Mouse (Mus musculus) heart, embryonic 16.5 days (tissue): ENCODE measurements around the gene Stk17b. TPM values are rescaled to one million over a fixed set of nuclear protein-coding genes. Genes with fewer than 3 reads are reported as not detected.
"Not testable (repeated sequence)": the region's sequence is repeated elsewhere in the genome, so short reads cannot be mapped to it uniquely, and the experiment has no call there.

Source experiments
- ATAC-seq: fragments of 200-750 bp; cut with Nextera tagmentation; replicated peaks from 2 replicates; pipeline ENCODE4 v1.8.0; 2017; ENCODE audit warnings: moderate number of reproducible peaks; ENCODE audit not compliant: insufficient read depth, low FRiP score; ENCODE audit errors: extremely low read depth
- H3K27ac ChIP-seq: fragments of 300-500 bp; sonication (generic); 2 replicates; pipeline ENCODE4 v1.5.1; 2014; ENCODE audit warnings: mild to moderate bottlenecking, low read length, control low read depth, moderate library complexity
- H3K27me3 ChIP-seq: fragments of 300-500 bp; sonication (generic); 2 replicates; pipeline ENCODE4 v1.6.1; 2014; ENCODE audit warnings: low read length, mixed read lengths; ENCODE audit not compliant: control insufficient read depth, insufficient read depth
- H3K36me3 ChIP-seq: fragments of 300-500 bp; sonication (generic); 2 replicates; pipeline ENCODE4 v1.6.1; 2014; ENCODE audit not compliant: control insufficient read depth, insufficient read depth
- H3K4me1 ChIP-seq: fragments of 300-500 bp; sonication (generic); 2 replicates; pipeline ENCODE4 v1.6.1; 2014; ENCODE audit warnings: low read length, mixed read lengths; ENCODE audit not compliant: control insufficient read depth, insufficient read depth
- H3K4me2 ChIP-seq: fragments of 300-500 bp; sonication (generic); 2 replicates; pipeline ENCODE4 v1.6.1; 2014; ENCODE audit warnings: low read depth, mild to moderate bottlenecking, control low read depth, low read length
- H3K4me3 ChIP-seq: fragments of 300-500 bp; sonication (generic); 2 replicates; pipeline ENCODE4 v1.5.1; 2014; ENCODE audit warnings: mild to moderate bottlenecking, control low read depth, low read length
- H3K9ac ChIP-seq: fragments of 300-500 bp; sonication (generic); 2 replicates; pipeline ENCODE4 v1.6.1; 2014; ENCODE audit warnings: low read length, control low read depth
- H3K9me3 ChIP-seq: fragments of 300-500 bp; sonication (generic); replicated peaks from 2 replicates; pipeline ENCODE4 v1.6.1; 2016; ENCODE audit warnings: low read length; ENCODE audit not compliant: control insufficient read depth
- WGBS: fragments of 180-500 bp; shearing (Covaris S2); extraction: QIAGEN DNeasy Blood & Tissue Kit; methylation state at CpG from one replicate; pipeline ENCODE4 v1.1.7; 2014; 5-methylcytosine and 5-hydroxymethylcytosine counted together
- polyA plus RNA-seq: library from polyadenylated mRNA; unstranded; fragments of >200 nt; fragmentation: Nextera tagmentation; extraction: Ambion mirVana; gene quantifications from 2 replicates; pipeline ENCODE4 v1.2.1, GENCODE M21; 2015

Gene Stk17b
- polyA plus RNA-seq, 1 experiment from 2014 or later, result 20.2 TPM

- not testable (repeated sequence) for H3K27ac ChIP-seq, H3K4me1 ChIP-seq, H3K36me3 ChIP-seq, H3K9me3 ChIP-seq, H3K4me2 ChIP-seq, H3K27me3 ChIP-seq, ATAC-seq, H3K9ac ChIP-seq, H3K4me3 ChIP-seq
- WGBS, result 90% methylated on average over 1 of the region's 1 CpGs
These were observed 35.1 kb downstream of the Stk17b start for GRCm38 (mm10) chr1:53749881-53750385.

GRCm38 (mm10) chr1:53748571-53748970, 36.5 kb downstream of the Stk17b start:
- no peak overlapping the region for H3K4me3 ChIP-seq
- no peaks in the 10 kb centered on the region for H3K9me3 ChIP-seq
- H3K27ac ChIP-seq, result no peak overlapping the region
- H3K4me2 ChIP-seq, result no peak overlapping the region
- H3K9ac ChIP-seq, result no peak overlapping the region
- no peak for ATAC-seq
- WGBS, result 46% methylated on average over 9 of the region's 11 CpGs
- no peaks in the 10 kb centered on the region for H3K27me3 ChIP-seq
- H3K36me3 ChIP-seq, result no peaks in the 10 kb centered on the region
- no peaks in the 10 kb centered on the region for H3K4me1 ChIP-seq

- 74% methylated on average over 5 of the region's 5 CpGs for WGBS
- H3K27ac ChIP-seq, result no peak overlapping the region
- no peak overlapping the region for H3K4me3 ChIP-seq
- H3K4me1 ChIP-seq, result no peaks in the 10 kb centered on the region
- H3K9me3 ChIP-seq, result no peaks in the 10 kb centered on the region
- no peak for ATAC-seq
- H3K27me3 ChIP-seq, result no peaks in the 10 kb centered on the region
- H3K9ac ChIP-seq, result no peak overlapping the region
- H3K4me2 ChIP-seq, result no peak overlapping the region
- H3K36me3 ChIP-seq, result no peaks in the 10 kb centered on the region
These were observed 39.0 kb downstream of the Stk17b start for GRCm38 (mm10) chr1:53746001-53746400.

DNA sequence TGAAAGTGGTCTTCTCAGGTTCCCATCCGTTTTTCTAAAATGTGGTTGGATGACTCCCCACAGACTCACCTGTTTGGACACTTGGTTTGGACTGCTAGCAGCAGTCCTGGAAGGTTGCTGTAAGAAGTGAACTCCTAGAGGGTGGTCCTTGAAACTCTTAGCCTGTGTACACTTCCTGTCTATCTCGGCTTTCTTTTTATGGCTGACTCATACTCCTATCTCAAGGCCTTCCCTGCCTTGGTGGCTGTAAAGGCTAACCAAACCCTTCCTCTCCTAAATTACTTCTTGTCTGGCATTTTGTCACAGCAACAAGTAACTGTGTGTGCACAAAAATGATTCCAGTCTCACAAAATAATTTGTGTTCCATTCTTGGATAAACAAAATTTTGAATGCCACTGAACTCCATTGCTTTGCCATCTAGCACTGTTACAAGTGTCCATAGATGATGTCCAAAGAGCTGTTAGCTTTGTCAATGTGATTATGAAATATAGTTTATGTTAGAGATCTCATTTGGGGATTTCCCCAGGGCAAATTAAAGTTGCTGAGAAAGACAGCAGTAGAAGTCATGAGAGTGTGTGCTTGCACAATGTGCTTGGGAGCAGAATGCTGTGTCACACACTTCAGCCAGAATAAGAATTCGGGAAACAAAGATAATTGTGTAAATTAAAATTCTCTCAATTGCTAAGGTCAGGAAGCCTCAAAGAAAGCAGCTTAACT, 43.1 kb downstream of the Stk17b start:
- ATAC-seq, result no peak
- H3K9ac ChIP-seq, result no peak overlapping the region
- no peak overlapping the region for H3K4me2 ChIP-seq
- H3K36me3 ChIP-seq, result no peaks in the 10 kb centered on the region
- no peaks in the 10 kb centered on the region for H3K9me3 ChIP-seq
- WGBS, result 71% methylated on average over 3 of the region's 3 CpGs
- no peak overlapping the region for H3K4me3 ChIP-seq
- no peak overlapping the region for H3K27ac ChIP-seq
- no peaks in the 10 kb centered on the region for H3K4me1 ChIP-seq
- H3K27me3 ChIP-seq, result no peaks in the 10 kb centered on the region

GRCm38 (mm10) chr1:53740777-53741336, 44.2 kb downstream of the Stk17b start:
- H3K4me1 ChIP-seq, result no peaks in the 10 kb centered on the region
- no peak for ATAC-seq
- no peak overlapping the region for H3K4me2 ChIP-seq
- H3K4me3 ChIP-seq, result no peak overlapping the region
- no peaks in the 10 kb centered on the region for H3K9me3 ChIP-seq
- H3K27ac ChIP-seq, result no peak overlapping the region
- H3K27me3 ChIP-seq, result no peaks in the 10 kb centered on the region
- 81% methylated on average over 4 of the region's 4 CpGs for WGBS
- H3K36me3 ChIP-seq, result no peaks in the 10 kb centered on the region
- H3K9ac ChIP-seq, result no peak overlapping the region

GRCm38 (mm10) chr1:53740077-53740776, 44.8 kb downstream of the Stk17b start:
- 69% methylated on average over 3 of the region's 4 CpGs for WGBS
- not testable (repeated sequence) for H3K27me3 ChIP-seq, H3K9ac ChIP-seq, H3K9me3 ChIP-seq, H3K27ac ChIP-seq, H3K4me1 ChIP-seq, H3K36me3 ChIP-seq, H3K4me2 ChIP-seq, ATAC-seq, H3K4me3 ChIP-seq

DNA sequence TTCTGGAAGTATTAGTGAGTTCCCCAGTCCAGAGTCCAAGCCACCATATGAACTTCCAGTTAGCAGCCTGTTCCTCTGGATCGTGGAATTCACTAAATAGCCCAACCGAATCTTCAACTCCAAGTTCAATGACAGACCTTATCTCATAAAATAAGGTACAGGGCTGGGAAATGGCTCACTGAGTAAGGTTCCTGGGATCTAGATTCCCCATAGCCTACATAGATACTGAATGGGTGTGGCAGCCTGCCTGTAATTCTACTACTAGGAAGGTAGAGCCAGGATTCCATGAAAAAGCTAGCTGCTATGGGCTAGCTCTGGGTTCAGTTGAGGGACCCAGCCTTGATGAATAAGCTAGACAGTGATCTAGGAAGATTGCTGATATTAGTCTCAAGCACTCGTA, 48.4 kb downstream of the Stk17b start:
- Histone ChIP-seq H3K9ac (no peak overlapping the region), H3K4me1 (no peaks in the 10 kb centered on the region), H3K36me3 (no peaks in the 10 kb centered on the region), H3K27ac (no peak overlapping the region), H3K9me3 (no peaks in the 10 kb centered on the region), H3K4me3 (no peak overlapping the region), H3K27me3 (no peaks in the 10 kb centered on the region), H3K4me2 (no peak overlapping the region)
- no peak for ATAC-seq
- WGBS, result 87% methylated on average over 3 of the region's 3 CpGs

DNA sequence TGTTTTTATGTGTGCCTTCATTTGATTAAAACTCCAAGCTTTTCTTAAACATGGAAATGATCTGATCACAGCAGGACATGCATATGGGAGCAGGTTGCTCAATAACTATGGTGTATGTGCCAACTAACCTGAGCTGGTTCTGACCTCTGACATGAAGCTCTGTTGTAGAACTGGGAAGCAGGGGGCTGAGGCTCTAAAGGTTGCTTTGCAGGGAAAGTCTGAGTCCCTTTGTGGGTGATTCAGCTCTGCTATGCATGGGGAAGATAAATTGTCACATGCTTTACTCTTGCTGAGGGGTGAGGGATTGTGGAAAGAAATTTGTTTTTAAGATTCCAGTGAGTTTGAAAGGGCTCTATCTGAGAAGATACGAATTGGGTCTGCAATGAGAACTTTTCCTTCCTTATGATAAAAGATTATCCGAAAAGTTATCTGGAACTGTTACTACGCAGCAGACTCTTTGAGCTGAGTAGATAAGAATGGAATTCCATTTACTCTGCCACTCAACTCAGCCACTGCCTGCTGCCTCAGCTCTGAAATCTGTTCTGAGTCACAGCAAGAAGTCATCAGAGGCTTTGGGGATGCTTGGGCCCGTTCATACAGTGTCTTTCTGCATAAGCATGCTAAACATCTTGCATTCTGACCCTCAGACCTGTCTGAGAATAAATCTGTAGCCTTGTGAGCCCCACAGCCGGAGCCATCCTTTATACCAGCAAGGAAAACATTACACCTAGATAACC, 56.4 kb downstream of the Stk17b start:
- no peak overlapping the region for H3K27ac ChIP-seq
- H3K4me2 ChIP-seq, result no peak overlapping the region
- no peak overlapping the region for H3K4me3 ChIP-seq
- no peak overlapping the region for H3K9ac ChIP-seq
- H3K4me1 ChIP-seq, result peaks cover 8% of the 10 kb centered on the region; the same call in 1 of the 2 replicates
- H3K9me3 ChIP-seq, result no peaks in the 10 kb centered on the region
- no peak for ATAC-seq
- 16% methylated on average over 5 of the region's 5 CpGs for WGBS
- H3K36me3 ChIP-seq, result no peaks in the 10 kb centered on the region
- H3K27me3 ChIP-seq, result no peaks in the 10 kb centered on the region
